Mouse (Mus musculus): ENCODE measurements around the gene Plcd4. TPM values are rescaled to one million over a fixed set of nuclear protein-coding genes. Genes with fewer than 3 reads are reported as not detected.

Plcd4 gene
- polyA plus RNA-seq, 1 experiment from 2014 or later, result 0.93 TPM

- peak overlapping the region; percentile 97 for H3K4me2 ChIP-seq (ENCODE audit: low read depth, low read length)
- 0 out of 2 replicates have a peak, but pooled peaks cover 2% of the 10 kb centered on the region for H3K36me3 ChIP-seq (ENCODE audit: control insufficient read depth, insufficient read depth, low read length)
- no peaks in the 10 kb centered on the region for H3K9me3 ChIP-seq (replicated peaks; ENCODE audit: control insufficient read depth, low read length)
- no peaks in the 10 kb centered on the region for H3K27me3 ChIP-seq (ENCODE audit: control insufficient read depth, insufficient read depth, low read length)
- peak overlapping the region; percentile 88 for H3K9ac ChIP-seq (ENCODE audit: low read length)
- peak overlapping the region; percentile 90 for H3K27ac ChIP-seq (ENCODE audit: low read length)
- H3K4me3 ChIP-seq (replicated peaks; ENCODE audit: low read length), result peak overlapping the region; percentile 91
- no peak for ATAC-seq (ENCODE audit: insufficient read depth, low FRiP score)
- 0% methylated on average over 24 of the region's 24 CpGs for WGBS
- peaks cover 17% of the 10 kb centered on the region for H3K4me1 ChIP-seq (ENCODE audit: control insufficient read depth, insufficient read depth, low read length)
Observed at GRCm38 (mm10) chr1:74587233-74587772, 44.6 kb downstream of the Plcd4 start.

- H3K27me3 ChIP-seq (ENCODE audit: control insufficient read depth, insufficient read depth, low read length), result no peaks in the 10 kb centered on the region
- H3K4me2 ChIP-seq (ENCODE audit: low read depth, low read length), result peak within 1 kb of the TSS; percentile 97
- H3K9ac ChIP-seq (ENCODE audit: low read length), result peak within 1 kb of the TSS; percentile 88
- under 1% methylated on average over 48 of the region's 48 CpGs for WGBS
- H3K9me3 ChIP-seq (replicated peaks; ENCODE audit: control insufficient read depth, low read length), result no peaks in the 10 kb centered on the region
- H3K36me3 ChIP-seq (ENCODE audit: control insufficient read depth, insufficient read depth, low read length), result 0 out of 2 replicates have a peak, but pooled peaks cover 2% of the 10 kb centered on the region
- H3K27ac ChIP-seq (ENCODE audit: low read length), result peak within 1 kb of the TSS; percentile 90
- H3K4me1 ChIP-seq (ENCODE audit: control insufficient read depth, insufficient read depth, low read length), result peaks cover 17% of the 10 kb centered on the region
- H3K4me3 ChIP-seq (replicated peaks; ENCODE audit: low read length), result peak within 1 kb of the TSS; percentile 91
- ATAC-seq (ENCODE audit: insufficient read depth, low FRiP score), result peak; percentile 99
Observed at GRCm38 (mm10) chr1:74587773-74588445, 45.2 kb downstream of the Plcd4 start, which contains the start of the genes Zfp142 and Bcs1l. Zfp142 (minus strand) TSS chr1:74588246. Bcs1l (plus strand) TSS chr1:74588289.

GRCm38 (mm10) chr1:74594434-74594833, 51.7 kb downstream of the Plcd4 start:
- no peaks in the 10 kb centered on the region for H3K9me3 ChIP-seq (replicated peaks; ENCODE audit: control insufficient read depth, low read length)
- no peaks in the 10 kb centered on the region for H3K4me1 ChIP-seq (ENCODE audit: control insufficient read depth, insufficient read depth, low read length)
- H3K36me3 ChIP-seq (ENCODE audit: control insufficient read depth, insufficient read depth, low read length), result peaks cover 31% of the 10 kb centered on the region
- ATAC-seq (ENCODE audit: insufficient read depth, low FRiP score), result no peak
- H3K27ac ChIP-seq (ENCODE audit: low read length), result no peak overlapping the region
- H3K27me3 ChIP-seq (ENCODE audit: control insufficient read depth, insufficient read depth, low read length), result no peaks in the 10 kb centered on the region
- no peak overlapping the region for H3K9ac ChIP-seq (ENCODE audit: low read length)
- WGBS, result 83% methylated on average over 8 of the region's 8 CpGs
- no peak overlapping the region for H3K4me2 ChIP-seq (ENCODE audit: low read depth, low read length)
- H3K4me3 ChIP-seq (replicated peaks; ENCODE audit: low read length), result no peak overlapping the region

- Histone ChIP-seq H3K27me3 (ENCODE audit: control insufficient read depth, insufficient read depth, low read length) (no peaks in the 10 kb centered on the region), H3K9me3 (replicated peaks; ENCODE audit: control insufficient read depth, low read length) (no peaks in the 10 kb centered on the region), H3K9ac (ENCODE audit: low read length) (peak overlapping the region; percentile 88), H3K4me2 (ENCODE audit: low read depth, low read length) (peak overlapping the region; percentile 75), H3K4me1 (ENCODE audit: control insufficient read depth, insufficient read depth, low read length) (peaks cover 13% of the 10 kb centered on the region), H3K27ac (ENCODE audit: low read length) (peak overlapping the region; percentile 60; the same call in 1 of the 2 replicates), H3K4me3 (replicated peaks; ENCODE audit: low read length) (peak overlapping the region; percentile 90), H3K36me3 (ENCODE audit: control insufficient read depth, insufficient read depth, low read length) (peaks cover 12% of the 10 kb centered on the region; the same call in 1 of the 2 replicates)
- WGBS, result 7% methylated on average over 26 of the region's 26 CpGs
- peak; percentile 57; the same call in 1 of the 2 replicates for ATAC-seq (ENCODE audit: insufficient read depth, low FRiP score)
Observed at GRCm38 (mm10) chr1:74600501-74601266, 58.0 kb downstream of the Plcd4 start.

GRCm38 (mm10) chr1:74601267-74601962, 58.7 kb downstream of the Plcd4 start, which contains the start of the genes Rnf25 and Stk36:
Rnf25 (minus strand) TSS chr1:74601397.
Stk36 (plus strand) TSS chr1:74601445.
- Histone ChIP-seq H3K4me2 (ENCODE audit: low read depth, low read length) (peak within 1 kb of the TSS; percentile 75), H3K27ac (ENCODE audit: low read length) (peak within 1 kb of the TSS; percentile 60; the same call in 1 of the 2 replicates), H3K36me3 (ENCODE audit: control insufficient read depth, insufficient read depth, low read length) (peaks cover 9% of the 10 kb centered on the region; the same call in 1 of the 2 replicates), H3K27me3 (ENCODE audit: control insufficient read depth, insufficient read depth, low read length) (no peaks in the 10 kb centered on the region), H3K9ac (ENCODE audit: low read length) (peak within 1 kb of the TSS; percentile 88), H3K4me1 (ENCODE audit: control insufficient read depth, insufficient read depth, low read length) (peaks cover 13% of the 10 kb centered on the region), H3K4me3 (replicated peaks; ENCODE audit: low read length) (peak within 1 kb of the TSS; percentile 90), H3K9me3 (replicated peaks; ENCODE audit: control insufficient read depth, low read length) (no peaks in the 10 kb centered on the region)
- peak; percentile 86 for ATAC-seq (ENCODE audit: insufficient read depth, low FRiP score)
- WGBS, result 9% methylated on average over 25 of the region's 25 CpGs

Small RNA genes lying within 50 kb of the gene (microRNA-seq; reads per million reads assigned to microRNA genes)
- gene Gm25035, result not detected

Other genes starting within 250 kb of the Plcd4 start
- gene Tmbim1, start 237.3 kb upstream of the Plcd4 start, polyA plus RNA-seq (2015; fragmentation: Nextera tagmentation; extraction: Ambion mirVana), result 105 and 150 TPM in 2 replicates
- 0.66 and 0.77 TPM in 2 replicates for gene Catip, start 180.8 kb upstream of the Plcd4 start, polyA plus RNA-seq (2015; fragmentation: Nextera tagmentation; extraction: Ambion mirVana)
- gene Slc11a1, start 167.7 kb upstream of the Plcd4 start, polyA plus RNA-seq (2015; fragmentation: Nextera tagmentation; extraction: Ambion mirVana), result 7.7 and 8.7 TPM in 2 replicates
- gene Ctdsp1, start 151.4 kb upstream of the Plcd4 start, polyA plus RNA-seq (2015; fragmentation: Nextera tagmentation; extraction: Ambion mirVana), result 77.9 and 88.9 TPM in 2 replicates
- 29.1 and 29.8 TPM in 2 replicates for gene Vil1, start 133.5 kb upstream of the Plcd4 start, polyA plus RNA-seq (2015; fragmentation: Nextera tagmentation; extraction: Ambion mirVana)
- gene Cnot9, start 36.8 kb upstream of the Plcd4 start, polyA plus RNA-seq (2015; fragmentation: Nextera tagmentation; extraction: Ambion mirVana), result 45.8 and 46.3 TPM in 2 replicates
- 26.4 and 27.0 TPM in 2 replicates for gene Usp37, start 1.4 kb downstream of the Plcd4 start, polyA plus RNA-seq (2015; fragmentation: Nextera tagmentation; extraction: Ambion mirVana)
- 5.0 and 5.3 TPM in 2 replicates for gene Zfp142, start 45.4 kb downstream of the Plcd4 start, polyA plus RNA-seq (2015; fragmentation: Nextera tagmentation; extraction: Ambion mirVana)
- 17.0 and 17.2 TPM in 2 replicates for gene Bcs1l, start 45.4 kb downstream of the Plcd4 start, polyA plus RNA-seq (2015; fragmentation: Nextera tagmentation; extraction: Ambion mirVana)
- 32.1 and 33.2 TPM in 2 replicates for gene Rnf25, start 58.5 kb downstream of the Plcd4 start, polyA plus RNA-seq (2015; fragmentation: Nextera tagmentation; extraction: Ambion mirVana)
- gene Stk36, start 58.6 kb downstream of the Plcd4 start, polyA plus RNA-seq (2015; fragmentation: Nextera tagmentation; extraction: Ambion mirVana), result 5.2 and 5.4 TPM in 2 replicates
- gene Ttll4, start 118.9 kb downstream of the Plcd4 start, polyA plus RNA-seq (2015; fragmentation: Nextera tagmentation; extraction: Ambion mirVana), result 11.4 and 14.4 TPM in 2 replicates
- gene Cyp27a1, start 170.7 kb downstream of the Plcd4 start, polyA plus RNA-seq (2015; fragmentation: Nextera tagmentation; extraction: Ambion mirVana), result 10.4 and 11.3 TPM in 2 replicates
- 0.31 and 1.8 TPM in 2 replicates for gene Prkag3, start 206.3 kb downstream of the Plcd4 start, polyA plus RNA-seq (2015; fragmentation: Nextera tagmentation; extraction: Ambion mirVana)
- gene Wnt6, start 229.0 kb downstream of the Plcd4 start, polyA plus RNA-seq (2015; fragmentation: Nextera tagmentation; extraction: Ambion mirVana), result 2.4 and 2.8 TPM in 2 replicates
- 2.9 and 3.2 TPM in 2 replicates for gene Wnt10a, start 248.6 kb downstream of the Plcd4 start, polyA plus RNA-seq (2015; fragmentation: Nextera tagmentation; extraction: Ambion mirVana)

Data from stomach, embryonic 16.5 days (tissue).